Mouse (Mus musculus) lung, embryonic 14.5 days (tissue): ENCODE results near the gene Fam78b. TPM values are rescaled to one million over a fixed set of nuclear protein-coding genes. Genes with fewer than 3 reads are reported as not detected.

ENCODE experiments used
- ATAC-seq: fragments of 200-750 bp; cut with Nextera tagmentation; 2 replicates; pipeline ENCODE4 v1.8.0; 2017; ENCODE audit warnings: mild to moderate bottlenecking, moderate TSS enrichment, moderate library complexity; ENCODE audit not compliant: insufficient read depth
- DNase-seq: peaks from one replicate; pipeline ENCODE4 v3.0.0-alpha.2; 2015
- H3K27ac ChIP-seq: fragments of 300-500 bp; sonication (generic); 2 replicates; pipeline ENCODE4 v1.5.1; 2014; ENCODE audit warnings: low read depth, mild to moderate bottlenecking, moderate library complexity
- H3K27me3 ChIP-seq: fragments of 300-500 bp; sonication (generic); 2 replicates; pipeline ENCODE4 v1.6.1; 2014; ENCODE audit warnings: low read length, control low read depth; ENCODE audit not compliant: insufficient read depth
- H3K36me3 ChIP-seq: fragments of 300-500 bp; sonication (generic); 2 replicates; pipeline ENCODE4 v1.6.1; 2014; ENCODE audit warnings: control low read depth; ENCODE audit not compliant: insufficient read depth
- H3K4me1 ChIP-seq: fragments of 300-500 bp; sonication (generic); 2 replicates; pipeline ENCODE4 v1.6.1; 2014; ENCODE audit warnings: antibody characterized with exemption, control low read depth; ENCODE audit not compliant: insufficient read depth
- H3K4me2 ChIP-seq: fragments of 300-500 bp; sonication (generic); 2 replicates; pipeline ENCODE4 v1.6.1; 2014; ENCODE audit warnings: mild to moderate bottlenecking
- H3K4me3 ChIP-seq: fragments of 300-500 bp; sonication (generic); 2 replicates; pipeline ENCODE4 v1.5.1; 2014; ENCODE audit warnings: low read depth, low read length
- H3K9ac ChIP-seq: fragments of 300-500 bp; sonication (generic); 2 replicates; pipeline ENCODE4 v1.6.1; 2014
- H3K9me3 ChIP-seq: fragments of 300-500 bp; sonication (generic); 2 replicates; pipeline ENCODE4 v1.6.1; 2016; ENCODE audit warnings: low read depth, low read length, control low read depth
- CTCF ChIP-seq: IDR thresholded peaks from 2 replicates; pipeline ENCODE4 v1.5.1; 2016; ENCODE audit warnings: antibody characterized with exemption, low read depth
- WGBS: fragments of 180-500 bp; shearing (Covaris S2); extraction: QIAGEN DNeasy Blood & Tissue Kit; methylation state at CpG from one replicate; pipeline ENCODE4 v1.1.7; 2014; 5-methylcytosine and 5-hydroxymethylcytosine counted together
- polyA plus RNA-seq: library from polyadenylated mRNA; unstranded; fragments of >200 nt; fragmentation: Nextera tagmentation; extraction: Ambion mirVana; gene quantifications from 2 replicates; pipeline ENCODE4 v1.2.1, GENCODE M21; 2014

Gene Fam78b
- polyA plus RNA-seq, 1 experiment from 2014 or later, result 0.79 TPM

- 51% methylated on average over 4 of the region's 4 CpGs for WGBS
- Histone ChIP-seq H3K9ac (no peak overlapping the region), H3K36me3 (no peaks in the 10 kb centered on the region), H3K4me2 (no peak overlapping the region), H3K27me3 (no peaks in the 10 kb centered on the region), H3K27ac (no peak overlapping the region), H3K4me1 (no peaks in the 10 kb centered on the region), H3K4me3 (no peak overlapping the region), H3K9me3 (no peaks in the 10 kb centered on the region; the same call in 1 of the 2 replicates)
- DNase-seq, result no peak
- no peak for TF ChIP-seq CTCF
- no peak for ATAC-seq
These were observed 23.7 kb downstream of the Fam78b start for GRCm38 (mm10) chr1:167024961-167025360.

GRCm38 (mm10) chr1:167032046-167032648 is 30.9 kb downstream of the Fam78b start:
- ATAC-seq (no peak), DNase-seq (no peak)
- no peak overlapping the region for H3K9ac ChIP-seq
- no peaks in the 10 kb centered on the region for H3K4me1 ChIP-seq
- no peaks in the 10 kb centered on the region for H3K36me3 ChIP-seq
- H3K27ac ChIP-seq, result no peak overlapping the region
- TF ChIP-seq CTCF, result no peak
- no peak overlapping the region for H3K4me2 ChIP-seq
- H3K27me3 ChIP-seq, result no peaks in the 10 kb centered on the region
- no peaks in the 10 kb centered on the region; the same call in 1 of the 2 replicates for H3K9me3 ChIP-seq
- H3K4me3 ChIP-seq, result no peak overlapping the region
- WGBS, result 63% methylated on average over 13 of the region's 13 CpGs

- Histone ChIP-seq H3K4me3 (no peak overlapping the region), H3K4me2 (no peak overlapping the region), H3K36me3 (no peaks in the 10 kb centered on the region), H3K27me3 (no peaks in the 10 kb centered on the region), H3K9me3 (no peaks in the 10 kb centered on the region), H3K9ac (no peak overlapping the region), H3K4me1 (no peaks in the 10 kb centered on the region), H3K27ac (no peak overlapping the region)
- 81% methylated on average over 1 of the region's 1 CpGs for WGBS
- ATAC-seq, result no peak
- peak; percentile 29 for DNase-seq
- peak; percentile 48; the same call in 1 of the 2 replicates for TF ChIP-seq CTCF
These were observed 33.2 kb downstream of the Fam78b start for GRCm38 (mm10) chr1:167034435-167034834.

- Histone ChIP-seq H3K4me3 (no peak overlapping the region), H3K9ac (no peak overlapping the region), H3K4me2 (no peak overlapping the region), H3K27me3 (no peaks in the 10 kb centered on the region), H3K36me3 (no peaks in the 10 kb centered on the region), H3K27ac (no peak overlapping the region), H3K9me3 (no peaks in the 10 kb centered on the region), H3K4me1 (no peaks in the 10 kb centered on the region)
- 84% methylated on average over 6 of the region's 6 CpGs for WGBS
- ATAC-seq (no peak), DNase-seq (no peak)
- TF ChIP-seq CTCF, result no peak
These were observed 41.3 kb downstream of the Fam78b start for GRCm38 (mm10) chr1:167042558-167042957.

GRCm38 (mm10) chr1:167046169-167046927 is 45.1 kb downstream of the Fam78b start:
- no peaks in the 10 kb centered on the region for H3K27me3 ChIP-seq
- ATAC-seq (no peak), DNase-seq (no peak)
- H3K4me1 ChIP-seq, result no peaks in the 10 kb centered on the region
- no peaks in the 10 kb centered on the region for H3K9me3 ChIP-seq
- no peak overlapping the region for H3K27ac ChIP-seq
- no peak overlapping the region for H3K9ac ChIP-seq
- no peak overlapping the region for H3K4me2 ChIP-seq
- 50% methylated on average over 10 of the region's 10 CpGs for WGBS
- no peak overlapping the region for H3K4me3 ChIP-seq
- no peak for TF ChIP-seq CTCF
- no peaks in the 10 kb centered on the region for H3K36me3 ChIP-seq

GRCm38 (mm10) chr1:167050859-167051258 is 49.6 kb downstream of the Fam78b start:
- H3K36me3 ChIP-seq, result no peaks in the 10 kb centered on the region
- TF ChIP-seq CTCF, result no peak
- peaks cover 3% of the 10 kb centered on the region; the same call in 1 of the 2 replicates for H3K4me1 ChIP-seq
- WGBS, result 81% methylated on average over 3 of the region's 3 CpGs
- H3K27me3 ChIP-seq, result no peaks in the 10 kb centered on the region
- H3K4me3 ChIP-seq, result no peak overlapping the region
- no peaks in the 10 kb centered on the region for H3K9me3 ChIP-seq
- H3K4me2 ChIP-seq, result no peak overlapping the region
- no peak overlapping the region for H3K27ac ChIP-seq
- no peak for ATAC-seq
- no peak for DNase-seq
- no peak overlapping the region for H3K9ac ChIP-seq

GRCm38 (mm10) chr1:167054029-167054428 is 52.8 kb downstream of the Fam78b start:
- H3K9me3 ChIP-seq, result no peaks in the 10 kb centered on the region
- peak; percentile 56; the same call in 1 of the 2 replicates for ATAC-seq
- TF ChIP-seq CTCF, result no peak
- no peaks in the 10 kb centered on the region for H3K36me3 ChIP-seq
- H3K4me1 ChIP-seq, result peaks cover 3% of the 10 kb centered on the region; the same call in 1 of the 2 replicates
- WGBS, result 37% methylated on average over 7 of the region's 7 CpGs
- no peak overlapping the region for H3K27ac ChIP-seq
- H3K9ac ChIP-seq, result no peak overlapping the region
- no peak overlapping the region for H3K4me3 ChIP-seq
- DNase-seq, result peak; percentile 47
- no peak overlapping the region for H3K4me2 ChIP-seq
- H3K27me3 ChIP-seq, result no peaks in the 10 kb centered on the region
